Mouse (Mus musculus) megakaryocyte, embryonic 14.5 days (primary cell): Measurements from ENCODE around the gene Rnf6.
"Not testable (repeated sequence)": the region's sequence is repeated elsewhere in the genome, so short reads cannot be mapped to it uniquely, and the experiment has no call there.

Experiments
- FLI1 ChIP-seq: IDR thresholded peaks from 2 replicates; pipeline ENCODE4 v1.6.1; 2012; ENCODE audit warnings: low read length, inconsistent platforms, mixed read lengths
- GATA1 ChIP-seq: IDR thresholded peaks from 3 replicates; pipeline ENCODE4 v1.6.1; 2012; ENCODE audit warnings: mixed read lengths, low read length, inconsistent platforms, borderline replicate concordance

DNA sequence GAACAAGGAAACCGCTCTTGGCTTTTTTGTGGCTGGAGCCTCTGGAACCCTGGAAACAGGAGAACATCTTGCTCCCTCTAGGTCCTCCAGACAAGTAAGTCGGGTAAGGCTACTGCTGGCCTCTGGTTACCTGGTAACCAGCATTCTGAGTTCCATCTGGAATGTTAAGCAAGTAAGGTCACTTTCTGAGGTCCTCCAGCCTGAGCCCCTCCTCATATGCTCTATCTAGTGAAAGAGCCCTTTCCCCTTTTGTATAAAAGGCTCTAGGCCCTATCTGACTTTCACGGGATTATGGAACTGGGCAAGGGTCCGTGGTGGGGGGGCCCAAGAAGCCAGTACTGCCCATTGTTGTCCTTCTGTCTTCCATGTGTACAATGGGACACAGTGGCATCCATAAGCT lies 36.2 kb downstream of the Rnf6 start, which contains the start of gene 1700001J03Rik:
- TF ChIP-seq FLI1, GATA1: not testable (repeated sequence)
